Mouse (Mus musculus) liver, embryonic 16.5 days (tissue): ENCODE data around the gene Agxt2. TPM values are rescaled to one million over a fixed set of nuclear protein-coding genes. Genes with fewer than 3 reads are reported as not detected.

Experiments
- ATAC-seq: fragments of 200-750 bp; cut with Nextera tagmentation; 2 replicates; pipeline ENCODE4 v1.8.0; 2017; ENCODE audit warnings: low read depth, mild to moderate bottlenecking, moderate number of reproducible peaks, moderate library complexity
- H3K27ac ChIP-seq: fragments of 300-500 bp; sonication (generic); 2 replicates; pipeline ENCODE4 v1.5.1; 2014; ENCODE audit warnings: mild to moderate bottlenecking, low read length
- H3K27me3 ChIP-seq: fragments of 300-500 bp; sonication (generic); 2 replicates; pipeline ENCODE4 v1.6.1; 2014; ENCODE audit warnings: low read depth, low read length, mixed read lengths; ENCODE audit not compliant: control insufficient read depth, insufficient read depth
- H3K36me3 ChIP-seq: fragments of 300-500 bp; sonication (generic); 2 replicates; pipeline ENCODE4 v1.6.1; 2014; ENCODE audit warnings: mild to moderate bottlenecking; ENCODE audit not compliant: control insufficient read depth, insufficient read depth
- H3K4me1 ChIP-seq: fragments of 300-500 bp; sonication (generic); 2 replicates; pipeline ENCODE4 v1.6.1; 2014; ENCODE audit warnings: low read depth, low read length, mixed read lengths; ENCODE audit not compliant: control insufficient read depth
- H3K4me2 ChIP-seq: fragments of 300-500 bp; sonication (generic); 2 replicates; pipeline ENCODE4 v1.6.1; 2014; ENCODE audit warnings: low read depth, low read length, mixed read lengths
- H3K4me3 ChIP-seq: fragments of 300-500 bp; sonication (generic); 2 replicates; pipeline ENCODE4 v1.5.1; 2014; ENCODE audit warnings: low read depth, mild to moderate bottlenecking, low read length
- H3K9ac ChIP-seq: fragments of 300-500 bp; sonication (generic); 2 replicates; pipeline ENCODE4 v1.6.1; 2014; ENCODE audit warnings: low read depth, low read length
- H3K9me3 ChIP-seq: fragments of 300-500 bp; sonication (generic); replicated peaks from 2 replicates; pipeline ENCODE4 v1.6.1; 2016; ENCODE audit warnings: low read length; ENCODE audit not compliant: control insufficient read depth
- WGBS: fragments of 180-500 bp; shearing (Covaris S2); extraction: QIAGEN DNeasy Blood & Tissue Kit; methylation state at CpG from one replicate; pipeline ENCODE4 v1.1.7; 2014; ENCODE audit not compliant: insufficient replicate concordance; 5-methylcytosine and 5-hydroxymethylcytosine counted together
- polyA plus RNA-seq: library from polyadenylated mRNA; unstranded; fragments of >200 nt; fragmentation: Nextera tagmentation; extraction: Ambion mirVana; gene quantifications from 2 replicates; pipeline ENCODE4 v1.2.1, GENCODE M21; 2015

Gene Agxt2
- polyA plus RNA-seq, 1 experiment from 2014 or later = 15.3 TPM

- Histone ChIP-seq H3K4me3 (no peak overlapping the region), H3K27me3 (no peaks in the 10 kb centered on the region), H3K9me3 (no peaks in the 10 kb centered on the region), H3K4me2 (no peak overlapping the region), H3K36me3 (no peaks in the 10 kb centered on the region), H3K9ac (no peak overlapping the region), H3K4me1 (no peaks in the 10 kb centered on the region), H3K27ac (no peak overlapping the region)
- 68% methylated on average over 6 of the region's 6 CpGs for WGBS
- ATAC-seq = no peak
Measured at GRCm38 (mm10) chr15:10413656-10414055, 55.3 kb downstream of the Agxt2 start.

DNA sequence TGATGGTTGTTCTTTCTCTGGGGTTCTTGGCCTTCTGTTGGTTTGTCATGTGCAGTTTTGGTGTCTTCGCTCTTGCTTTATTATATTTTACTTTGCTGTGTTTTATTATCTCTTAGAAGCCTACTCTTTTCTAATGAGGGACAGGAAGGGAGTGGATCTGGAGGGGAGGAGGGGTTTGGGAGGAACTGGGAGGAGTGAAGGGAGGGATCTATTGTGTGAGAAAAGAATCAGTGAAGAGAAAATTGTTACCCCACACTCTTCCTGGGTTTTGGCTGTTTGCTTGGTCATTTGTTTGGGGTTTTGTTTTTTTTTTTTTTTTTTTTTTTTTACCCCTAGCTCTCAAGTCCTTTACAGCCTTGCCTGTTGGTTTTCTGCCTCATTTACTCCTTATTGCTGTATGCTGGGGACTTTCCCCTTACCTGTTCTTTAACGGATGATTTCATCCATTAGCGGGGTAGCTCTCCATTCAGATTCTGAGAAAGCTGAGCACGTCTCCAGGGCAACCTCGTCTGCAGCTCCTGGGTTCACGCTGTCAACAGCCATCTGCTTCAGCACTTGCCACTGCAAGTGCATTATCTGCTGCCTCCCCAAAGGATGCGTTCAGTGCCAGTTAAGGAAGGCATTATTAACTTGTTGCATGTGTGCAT is 62.9 kb downstream of the Agxt2 start:
- no peak for ATAC-seq
- Histone ChIP-seq H3K9me3 (no peaks in the 10 kb centered on the region), H3K4me3 (no peak overlapping the region), H3K27me3 (no peaks in the 10 kb centered on the region), H3K27ac (no peak overlapping the region), H3K4me2 (no peak overlapping the region), H3K36me3 (no peaks in the 10 kb centered on the region), H3K4me1 (no peaks in the 10 kb centered on the region), H3K9ac (no peak overlapping the region)
- 49% methylated on average over 7 of the region's 7 CpGs for WGBS

DNA sequence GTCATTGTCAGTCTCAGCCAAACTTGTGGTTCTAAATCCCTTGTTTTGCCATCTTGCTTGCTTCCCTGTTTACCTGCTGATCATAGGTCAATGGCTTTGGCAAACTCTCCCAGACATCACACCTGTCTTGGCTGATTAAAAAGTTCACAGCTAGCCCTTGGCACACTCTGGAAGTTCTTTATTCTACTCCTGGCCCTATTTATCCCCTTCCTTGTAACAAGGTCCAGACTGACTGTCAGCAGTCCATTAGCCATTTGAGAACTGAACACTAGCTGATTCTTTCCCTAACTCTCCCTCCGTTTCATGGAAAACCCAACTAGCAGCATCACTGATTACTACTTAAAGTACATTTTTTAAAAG is 63.4 kb downstream of the Agxt2 start:
- Histone ChIP-seq H3K27ac (no peak overlapping the region), H3K9me3 (no peaks in the 10 kb centered on the region), H3K4me2 (no peak overlapping the region), H3K4me1 (no peaks in the 10 kb centered on the region), H3K27me3 (no peaks in the 10 kb centered on the region), H3K9ac (no peak overlapping the region), H3K36me3 (no peaks in the 10 kb centered on the region), H3K4me3 (no peak overlapping the region)
- no peak for ATAC-seq
- WGBS = 64% methylated on average over 1 of the region's 1 CpGs

DNA sequence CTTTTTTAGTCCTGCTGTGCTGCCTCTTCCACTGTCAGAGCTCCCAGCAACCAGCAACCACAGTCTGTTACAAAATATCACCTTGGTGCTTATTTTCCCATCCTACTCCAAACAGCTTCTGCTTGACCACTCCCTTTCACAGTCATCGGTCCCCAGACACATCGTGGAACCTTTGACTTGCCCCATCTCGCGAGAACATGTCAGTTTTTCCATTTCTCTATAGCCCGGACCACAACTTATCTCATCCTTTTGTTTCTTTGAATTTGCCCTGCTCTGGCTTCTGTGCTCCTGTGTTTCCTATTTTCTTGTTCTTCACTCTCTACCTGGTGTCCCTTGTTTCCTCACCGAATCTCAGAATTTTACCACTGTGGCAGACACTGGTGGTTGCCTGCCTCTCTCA is 67.8 kb downstream of the Agxt2 start:
- Histone ChIP-seq H3K9ac (no peak overlapping the region), H3K4me3 (no peak overlapping the region), H3K9me3 (no peaks in the 10 kb centered on the region), H3K4me2 (no peak overlapping the region), H3K27me3 (no peaks in the 10 kb centered on the region), H3K27ac (no peak overlapping the region), H3K4me1 (no peaks in the 10 kb centered on the region), H3K36me3 (no peaks in the 10 kb centered on the region)
- 75% methylated on average over 6 of the region's 6 CpGs for whole genome bisulfite sequencing
- ATAC-seq = no peak

DNA sequence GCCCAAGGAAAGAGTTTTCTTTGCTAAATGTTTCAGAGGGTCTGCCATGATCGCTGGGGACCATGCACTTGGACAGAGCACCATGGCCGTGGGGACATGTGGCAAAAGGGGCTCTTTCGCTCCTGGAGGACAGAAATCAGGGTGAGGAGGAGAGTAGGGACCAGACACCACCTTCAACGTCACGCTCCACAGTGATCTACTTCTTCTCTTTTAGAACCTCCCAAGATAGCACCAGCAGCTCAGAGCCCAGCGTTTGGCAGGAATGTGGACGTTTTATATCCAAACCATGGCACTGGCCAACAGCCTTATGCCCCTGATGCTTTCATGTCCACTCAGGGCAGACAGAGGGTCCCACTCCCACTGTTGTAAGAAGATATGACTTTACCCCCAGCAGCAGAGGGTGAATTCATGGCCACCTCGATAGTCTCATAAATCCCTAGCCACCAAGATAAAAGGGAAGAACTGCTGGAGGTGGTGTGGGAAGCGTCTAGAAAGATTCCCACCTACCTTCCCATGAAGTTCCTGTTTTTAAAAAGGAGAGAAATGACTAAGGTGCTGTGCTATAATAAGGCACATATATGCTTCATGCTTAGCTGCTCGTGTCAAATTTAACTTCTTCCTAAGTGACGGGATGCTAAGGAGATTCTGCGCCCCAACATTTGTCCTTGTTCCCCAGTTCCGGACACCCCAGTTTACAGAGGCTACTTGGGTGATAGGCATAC is 68.4 kb downstream of the Agxt2 start:
- no peak overlapping the region for H3K27ac ChIP-seq
- no peaks in the 10 kb centered on the region for H3K9me3 ChIP-seq
- H3K36me3 ChIP-seq = no peaks in the 10 kb centered on the region
- no peak overlapping the region for H3K9ac ChIP-seq
- no peaks in the 10 kb centered on the region for H3K27me3 ChIP-seq
- H3K4me1 ChIP-seq = no peaks in the 10 kb centered on the region
- H3K4me3 ChIP-seq = no peak overlapping the region
- WGBS = 70% methylated on average over 13 of the region's 13 CpGs
- no peak for ATAC-seq
- no peak overlapping the region for H3K4me2 ChIP-seq

DNA sequence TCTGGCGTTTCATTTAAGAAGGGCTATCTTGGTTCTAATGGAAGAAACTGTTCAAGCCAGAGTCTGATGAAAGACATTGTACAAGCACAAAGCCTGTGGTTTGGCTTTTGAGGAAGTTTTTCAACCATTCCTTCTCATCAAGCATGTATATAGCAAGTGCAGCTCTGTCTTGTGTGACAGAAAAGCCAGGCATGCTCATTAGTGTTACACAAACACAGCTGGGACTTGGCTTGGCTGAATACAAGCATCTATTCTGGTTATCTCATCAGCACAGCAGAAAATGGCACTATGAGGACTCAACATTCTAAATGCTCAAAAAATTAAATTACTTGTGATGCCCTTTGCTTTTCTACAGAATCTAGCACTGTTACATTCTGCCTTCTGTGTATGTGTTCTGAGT is 78.6 kb downstream of the Agxt2 start:
- Histone ChIP-seq H3K4me1 (no peaks in the 10 kb centered on the region), H3K9ac (no peak overlapping the region), H3K27me3 (no peaks in the 10 kb centered on the region), H3K27ac (no peak overlapping the region), H3K36me3 (no peaks in the 10 kb centered on the region), H3K4me3 (no peak overlapping the region), H3K4me2 (no peak overlapping the region), H3K9me3 (no peaks in the 10 kb centered on the region)
- 54% methylated on average over 1 of the region's 1 CpGs for WGBS
- ATAC-seq = no peak

- Histone ChIP-seq H3K4me3 (no peak overlapping the region), H3K4me1 (no peaks in the 10 kb centered on the region), H3K4me2 (no peak overlapping the region), H3K9me3 (no peaks in the 10 kb centered on the region), H3K36me3 (no peaks in the 10 kb centered on the region), H3K27me3 (no peaks in the 10 kb centered on the region), H3K9ac (no peak overlapping the region), H3K27ac (no peak overlapping the region)
- no peak for ATAC-seq
- 68% methylated on average over 6 of the region's 6 CpGs for WGBS
Measured at GRCm38 (mm10) chr15:10439963-10440362, 81.6 kb downstream of the Agxt2 start.

DNA sequence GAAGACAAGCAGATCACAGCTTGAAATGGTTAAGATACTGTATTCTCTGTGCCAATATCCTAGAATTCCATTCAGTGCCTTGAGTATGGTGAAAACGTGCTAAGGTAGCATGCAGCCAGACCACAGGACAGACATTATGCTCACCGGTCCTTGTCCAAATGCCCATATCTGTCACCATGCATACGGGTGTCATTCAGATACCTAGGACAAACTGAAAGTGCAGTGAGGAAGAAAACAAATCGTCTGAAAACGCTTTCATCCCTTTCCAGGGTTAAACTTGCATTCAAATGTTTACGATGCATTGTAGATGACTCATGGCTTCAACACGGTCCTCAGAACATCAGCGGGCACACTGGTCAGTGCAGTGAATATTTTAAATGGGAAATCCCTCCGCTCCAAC is 83.2 kb downstream of the Agxt2 start:
- ATAC-seq = no peak
- Histone ChIP-seq H3K9ac (no peak overlapping the region), H3K9me3 (no peaks in the 10 kb centered on the region), H3K4me2 (no peak overlapping the region), H3K4me1 (no peaks in the 10 kb centered on the region), H3K4me3 (no peak overlapping the region), H3K36me3 (no peaks in the 10 kb centered on the region; the same call in 1 of the 2 replicates), H3K27ac (no peak overlapping the region), H3K27me3 (no peaks in the 10 kb centered on the region)
- 75% methylated on average over 9 of the region's 9 CpGs for WGBS

DNA sequence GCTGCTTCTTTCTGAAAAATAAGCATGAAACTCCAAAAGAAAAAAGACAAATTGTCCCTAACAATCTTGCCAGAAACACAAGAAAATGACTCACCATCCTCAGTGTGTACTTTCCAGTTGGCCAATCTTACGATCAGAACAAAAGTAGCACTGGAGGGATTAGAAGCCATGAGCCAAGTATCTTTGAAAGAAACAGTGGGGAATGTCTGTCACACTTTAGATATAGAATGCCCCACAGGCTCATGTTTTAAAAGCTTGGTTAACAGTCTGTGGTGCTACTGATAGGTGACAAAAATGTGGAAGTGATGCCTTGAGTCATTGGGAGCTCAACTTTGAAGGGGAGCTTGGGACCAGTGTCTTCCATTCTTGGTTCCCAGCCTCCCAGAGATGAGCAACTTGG is 83.9 kb downstream of the Agxt2 start:
- H3K27ac ChIP-seq = no peak overlapping the region
- ATAC-seq = no peak
- H3K9me3 ChIP-seq = no peaks in the 10 kb centered on the region
- H3K36me3 ChIP-seq = peaks cover 3% of the 10 kb centered on the region
- no peaks in the 10 kb centered on the region for H3K27me3 ChIP-seq
- H3K9ac ChIP-seq = no peak overlapping the region
- H3K4me1 ChIP-seq = no peaks in the 10 kb centered on the region
- no peak overlapping the region for H3K4me3 ChIP-seq
- WGBS = 80% methylated on average over 1 of the region's 1 CpGs
- no peak overlapping the region for H3K4me2 ChIP-seq
